Mouse (Mus musculus): ENCODE measurements around the gene Wnt9b.

Wnt9b gene

DNA sequence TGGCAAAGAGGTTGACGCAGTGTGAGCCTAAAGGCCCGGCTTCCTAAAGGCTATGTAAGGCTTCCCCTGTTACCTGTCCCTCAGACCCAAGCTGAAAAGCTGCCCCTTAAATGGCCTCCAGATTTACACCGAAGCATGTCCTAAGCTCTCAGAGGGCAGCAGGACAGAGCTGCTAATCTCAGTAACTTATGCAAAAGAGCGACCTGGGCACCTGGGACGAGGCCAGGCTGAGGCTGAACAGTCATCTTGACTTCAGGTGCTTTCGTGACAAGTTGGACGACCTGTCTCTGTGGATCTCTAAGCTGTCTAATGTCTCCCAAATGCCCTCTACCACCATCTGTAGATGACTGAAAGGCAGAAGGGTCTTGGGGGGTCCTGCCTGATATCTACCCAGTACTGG lies 17.3 kb downstream of the Wnt9b start:
- no peak for DNase-seq (ENCODE audit: low read depth, low spot score)

DNA sequence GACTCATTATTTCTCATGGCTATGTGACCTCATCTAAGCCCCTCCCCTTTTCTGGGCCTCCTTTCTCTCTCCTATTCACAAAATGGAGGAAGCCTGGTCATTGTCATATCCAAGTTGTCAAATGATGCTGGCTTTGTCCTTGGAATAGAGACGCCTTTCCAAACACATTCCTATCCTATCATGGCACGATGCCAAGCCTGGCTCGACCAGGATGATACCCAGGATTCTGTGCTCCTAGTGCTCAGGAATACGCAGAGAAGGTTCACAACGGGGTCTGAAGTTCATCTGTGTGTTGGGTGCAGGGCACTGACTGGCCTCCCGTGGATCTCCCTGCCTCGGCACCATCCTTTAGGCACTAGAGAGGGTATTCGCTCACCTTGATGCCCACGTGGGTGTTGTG lies 18.0 kb downstream of the Wnt9b start:
- no peak for DNase-seq (ENCODE audit: low read depth, low spot score)

DNA sequence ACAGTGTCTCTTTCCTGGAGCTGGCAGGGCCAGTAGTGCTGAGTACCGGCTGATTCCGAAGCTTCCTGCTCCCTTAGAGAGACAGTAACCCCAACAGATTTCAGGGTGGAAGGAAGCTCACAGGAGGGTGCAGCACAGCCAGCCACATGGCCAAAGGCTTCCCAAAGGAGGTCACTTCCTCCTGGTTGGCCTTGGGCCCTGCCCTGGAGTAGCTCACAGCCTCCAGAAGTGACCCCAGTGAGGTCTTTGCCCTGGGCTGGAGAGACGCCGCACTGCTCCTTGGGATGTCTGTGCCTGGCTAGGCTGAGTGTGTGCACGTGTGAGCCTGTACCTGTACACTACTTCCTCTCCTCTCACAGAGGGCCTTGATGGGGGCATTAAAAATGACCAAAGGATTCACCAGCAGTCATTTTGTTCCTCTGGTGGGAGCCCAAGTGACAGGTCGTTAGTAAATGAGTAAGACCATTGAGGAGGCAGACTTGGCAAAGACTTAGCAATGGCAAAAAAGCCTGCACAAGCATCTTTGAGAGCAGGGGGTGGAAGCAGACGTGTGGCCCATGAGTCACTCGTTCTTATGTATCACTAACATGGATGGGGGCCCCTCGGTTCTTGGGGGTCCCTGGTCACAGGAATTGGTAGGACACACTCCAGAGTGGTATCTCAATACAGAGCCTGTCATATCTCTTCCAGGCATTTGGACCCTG lies 20.2 kb downstream of the Wnt9b start:
- no peak for DNase-seq (ENCODE audit: low read depth, low spot score)

DNA sequence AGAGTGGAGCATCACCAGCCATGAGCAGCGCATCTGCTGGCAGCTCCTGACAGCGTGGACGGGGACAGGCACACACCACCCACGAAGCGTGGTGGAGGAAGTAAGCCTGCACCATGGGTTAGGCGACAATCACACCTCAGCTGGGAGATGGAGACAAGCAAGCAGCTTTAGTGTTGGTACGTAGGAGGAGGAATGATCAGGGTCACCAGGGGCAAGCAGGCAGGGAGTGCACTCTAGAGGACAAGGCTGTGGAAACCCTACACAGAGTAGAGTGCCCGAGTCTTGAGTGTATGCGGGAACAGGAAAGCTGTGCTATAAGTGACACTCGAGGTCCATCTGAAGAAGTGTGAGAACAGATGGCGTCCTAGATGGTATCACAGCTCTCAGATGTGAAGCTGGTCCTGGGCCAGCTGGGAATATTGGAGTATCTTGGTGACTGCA lies 25.3 kb downstream of the Wnt9b start:
- DNase-seq (ENCODE audit: low read depth, low spot score) = no peak

DNA sequence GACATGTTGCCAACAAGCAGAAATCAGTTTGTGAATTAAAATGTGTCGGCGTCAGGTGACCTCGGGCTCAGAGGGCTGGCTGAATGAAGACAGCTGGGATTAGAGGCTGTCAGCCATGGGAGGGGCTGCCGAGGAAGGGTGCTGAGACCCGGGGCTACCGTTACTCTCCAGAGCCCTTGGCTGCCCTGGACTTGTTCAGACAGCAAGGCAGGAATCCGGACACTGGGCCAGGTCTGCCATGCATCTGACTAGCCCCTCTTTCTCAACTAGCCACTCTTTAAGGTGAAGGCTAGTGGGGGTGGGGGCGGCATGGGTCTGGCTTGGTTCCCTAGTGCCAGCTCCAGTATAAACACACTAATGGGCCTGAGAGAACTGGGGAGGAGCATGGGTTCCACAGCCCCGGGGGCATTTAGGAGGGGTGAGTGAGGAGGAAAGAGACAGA lies 27.6 kb downstream of the Wnt9b start:
- DNase-seq (ENCODE audit: low read depth, low spot score) = no peak

DNA sequence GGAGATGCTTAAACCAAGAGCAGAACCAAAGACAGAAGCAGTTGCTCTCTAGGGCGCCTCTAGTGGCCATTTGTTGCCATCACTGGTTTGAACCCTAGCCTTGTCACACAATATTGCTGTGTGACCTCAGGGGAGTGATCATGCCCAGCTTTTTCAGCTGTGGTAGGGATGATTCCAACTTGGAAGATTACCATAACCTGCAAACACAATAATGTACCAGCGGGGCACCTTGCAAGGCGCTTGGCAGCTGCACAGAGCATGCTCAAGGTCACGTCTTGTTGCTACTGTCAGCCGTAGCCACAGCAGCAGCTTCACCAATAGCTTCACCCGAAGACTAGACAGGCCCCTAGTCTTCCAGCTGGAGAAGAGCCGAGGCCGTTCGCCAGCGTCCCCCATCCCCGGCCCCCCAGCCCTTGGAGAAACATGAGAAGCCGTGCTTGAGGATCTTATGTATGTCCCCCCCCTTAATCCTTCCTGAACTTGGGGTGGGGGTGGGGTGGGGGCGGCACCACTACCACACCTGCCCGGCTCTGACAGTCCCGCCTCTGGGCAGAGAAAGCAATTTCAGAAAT lies 28.1 kb downstream of the Wnt9b start:
- peak; percentile 64 for DNase-seq (ENCODE audit: low read depth, low spot score)

DNA sequence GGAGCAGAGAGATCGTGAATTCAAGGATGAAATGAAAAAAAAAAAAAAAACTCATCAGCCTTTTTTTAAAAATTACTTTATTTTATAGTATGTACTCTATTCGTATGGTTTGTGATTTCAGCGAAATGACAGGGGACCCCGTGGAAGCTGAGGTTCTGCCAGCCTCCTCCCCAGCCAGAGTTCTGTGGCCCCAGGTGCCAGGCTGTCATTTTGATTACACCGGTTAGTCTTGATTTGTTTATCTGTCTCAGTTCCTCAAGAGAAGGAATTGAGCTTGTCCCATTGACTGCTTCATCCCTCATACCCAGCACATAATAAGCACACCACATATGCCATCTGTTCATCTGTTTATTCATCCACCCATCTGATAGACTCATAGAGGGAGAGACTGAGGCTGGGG lies 30.2 kb downstream of the Wnt9b start:
- no peak for DNase-seq (ENCODE audit: low read depth, low spot score)

DNA sequence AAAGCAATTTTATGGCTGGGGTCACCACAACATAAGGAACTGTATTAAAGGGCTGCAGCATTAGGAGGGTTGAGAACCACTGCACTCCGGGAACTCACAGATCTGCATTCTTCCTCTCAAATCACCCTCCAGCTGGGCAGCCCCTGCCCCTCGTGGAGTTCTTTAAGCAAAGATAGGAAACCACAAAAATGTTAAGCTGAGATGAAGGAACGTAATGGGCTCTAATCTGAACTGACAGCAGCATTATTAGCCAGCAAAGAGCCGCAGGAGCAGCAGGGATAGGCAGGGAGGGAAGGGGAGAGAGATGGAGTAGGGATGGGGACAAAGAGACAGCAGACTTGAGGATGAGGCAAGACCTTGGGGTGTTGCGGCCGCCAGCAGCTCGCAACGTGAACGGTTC lies 32.6 kb downstream of the Wnt9b start:
- no peak for DNase-seq (ENCODE audit: low read depth, low spot score)

DNA sequence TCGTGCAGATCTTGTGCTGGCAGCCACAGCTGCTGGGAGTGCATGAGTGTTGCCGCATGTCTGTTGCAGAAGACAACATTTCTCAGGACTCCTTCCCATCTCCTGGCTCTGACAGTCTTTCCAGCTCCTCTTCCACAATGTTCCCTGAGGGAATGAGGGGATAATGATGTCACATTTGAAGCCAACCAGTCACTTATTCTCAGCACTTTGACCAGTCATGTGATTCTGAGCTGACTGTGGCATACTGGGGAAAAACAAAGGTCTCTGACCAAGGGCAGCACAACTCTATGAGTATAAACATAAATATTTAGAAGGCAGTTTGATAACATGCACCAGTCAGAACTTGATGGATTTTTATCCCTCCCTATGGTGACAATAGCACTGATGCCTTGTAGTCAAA lies 35.5 kb downstream of the Wnt9b start:
- no peak for DNase-seq (ENCODE audit: low read depth, low spot score)

DNA sequence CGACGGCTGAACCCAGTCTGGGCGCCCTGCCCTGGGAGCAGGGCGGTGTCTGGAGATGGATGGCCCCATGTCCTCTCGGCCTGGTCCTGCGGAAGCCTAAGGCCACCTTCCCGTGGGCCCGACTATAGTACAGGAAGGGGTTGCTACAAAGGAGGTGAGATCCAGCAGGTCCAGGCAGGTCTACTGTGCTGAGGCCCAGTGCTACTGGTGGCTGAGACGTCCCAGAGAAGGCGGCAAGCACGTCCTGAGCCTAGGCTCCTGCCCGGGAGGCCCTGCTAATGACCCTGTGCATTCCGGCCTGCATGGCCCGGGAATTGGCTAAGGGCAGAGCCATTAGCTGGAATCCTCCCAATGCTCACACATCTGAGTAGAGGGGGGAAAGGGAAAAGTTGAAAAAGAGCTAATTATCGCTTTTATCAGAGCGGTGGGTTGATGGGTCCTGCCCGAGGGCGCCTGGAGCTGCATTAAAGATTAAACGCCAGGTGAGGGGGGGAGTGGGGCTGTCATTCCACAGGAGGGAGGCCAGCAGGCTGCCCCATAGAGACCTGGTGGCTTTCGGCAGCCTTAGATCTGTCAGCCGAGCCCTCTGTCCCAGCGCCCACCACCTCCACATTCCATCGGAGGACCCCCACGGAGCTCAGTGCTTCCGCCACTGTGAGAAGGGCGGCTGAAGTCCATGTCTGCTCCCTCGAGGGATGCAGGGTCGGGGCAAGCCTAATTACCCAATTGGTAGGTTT lies 37.6 kb downstream of the Wnt9b start:
- no peak for DNase-seq (ENCODE audit: low read depth, low spot score)

DNA sequence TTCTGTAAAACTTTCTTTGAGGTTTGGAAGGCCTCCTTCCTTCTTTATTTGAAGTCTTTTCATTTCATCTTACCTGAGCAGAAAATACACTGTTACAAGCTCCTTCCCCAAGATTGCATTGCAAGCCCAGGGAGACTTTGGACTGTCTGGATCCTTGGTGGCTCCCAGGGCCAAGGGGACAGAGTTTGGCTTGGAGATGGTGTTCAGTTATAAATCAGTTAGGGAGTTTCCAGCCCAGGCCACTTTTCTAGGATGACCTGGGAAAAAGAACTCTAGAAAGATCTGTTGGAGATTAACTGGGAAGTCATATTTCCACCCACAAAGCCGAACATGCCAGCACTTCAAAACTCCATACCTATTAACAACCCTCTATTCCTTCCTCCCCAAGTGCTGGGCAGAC lies 39.6 kb downstream of the Wnt9b start:
- no peak for DNase-seq (ENCODE audit: low read depth, low spot score)

DNA sequence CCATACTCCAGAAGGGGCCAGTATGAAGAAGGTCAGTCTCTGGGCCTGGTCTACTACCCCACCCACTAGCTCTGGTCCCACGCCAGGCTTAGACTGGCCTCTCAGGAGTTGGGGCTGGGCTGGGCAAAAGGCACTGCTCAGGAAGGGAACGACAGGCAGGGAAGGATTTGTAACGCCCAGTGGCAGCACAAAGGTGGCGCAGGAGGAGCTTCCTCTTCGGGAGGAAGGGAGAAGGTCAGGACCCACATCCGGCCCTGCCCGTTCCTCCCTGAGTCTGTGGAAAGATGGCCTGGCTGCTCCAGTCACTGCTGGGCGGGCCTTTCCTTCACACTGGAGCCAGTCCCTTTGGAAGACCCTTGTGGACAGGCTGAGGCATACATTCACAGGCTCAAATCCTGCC lies 42.6 kb downstream of the Wnt9b start:
- DNase-seq (ENCODE audit: low read depth, low spot score) = no peak

DNA sequence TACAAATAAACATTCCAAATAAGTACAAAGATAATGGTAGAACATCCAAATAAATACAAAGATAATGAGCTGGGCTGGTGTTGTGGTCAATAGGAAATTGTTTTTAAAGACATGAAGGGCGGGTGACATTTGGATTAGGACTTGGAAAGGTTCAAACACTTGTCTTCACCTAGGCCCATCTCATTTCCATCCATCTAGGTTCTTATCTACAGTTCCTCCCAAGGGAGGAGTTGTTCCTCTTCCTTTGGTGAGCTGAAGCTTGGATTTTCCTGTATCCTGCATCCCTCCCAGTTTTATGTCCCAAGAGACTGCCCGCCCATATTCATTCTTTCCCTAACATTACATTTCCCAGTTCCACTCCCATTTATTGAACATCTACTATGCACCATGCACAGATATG lies 51.4 kb downstream of the Wnt9b start:
- no peak for DNase-seq (ENCODE audit: low read depth, low spot score)

DNA sequence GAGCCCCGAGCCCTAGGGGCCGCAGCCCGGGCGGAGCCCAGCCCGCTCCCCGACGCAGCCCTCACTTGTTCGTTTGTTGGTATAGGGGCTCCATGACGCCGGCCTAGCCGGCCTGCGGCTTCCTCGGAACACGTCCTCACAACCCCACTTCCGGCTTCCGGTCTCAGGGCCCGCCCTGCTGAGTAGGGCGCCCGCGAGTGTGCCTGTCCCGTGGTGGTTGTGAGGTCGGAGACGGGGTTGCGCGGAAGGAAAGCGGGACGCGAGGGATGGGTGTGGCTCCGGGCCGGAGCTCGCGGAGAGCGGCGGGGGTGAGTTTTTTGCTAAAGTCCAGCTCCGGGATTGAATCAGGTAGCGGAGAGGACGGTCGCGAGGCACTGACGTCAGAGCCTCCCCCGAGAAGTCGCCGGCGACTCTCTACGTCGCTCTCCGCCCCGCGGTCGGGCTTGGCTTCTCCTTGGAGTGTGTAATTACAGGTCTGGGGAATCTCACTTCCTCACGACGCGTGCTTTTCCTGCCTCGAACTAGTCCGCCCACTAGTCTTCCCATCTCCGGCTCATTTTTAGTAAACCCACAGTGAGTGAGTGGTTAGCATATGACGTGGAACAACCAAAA lies 52.0 kb downstream of the Wnt9b start, which contains the start of gene Gosr2:
Gene Gosr2, minus strand, starts transcription at position 334 of the 612 bp plus-strand sequence.
- peak; percentile 87 for DNase-seq (ENCODE audit: low read depth, low spot score)

DNA sequence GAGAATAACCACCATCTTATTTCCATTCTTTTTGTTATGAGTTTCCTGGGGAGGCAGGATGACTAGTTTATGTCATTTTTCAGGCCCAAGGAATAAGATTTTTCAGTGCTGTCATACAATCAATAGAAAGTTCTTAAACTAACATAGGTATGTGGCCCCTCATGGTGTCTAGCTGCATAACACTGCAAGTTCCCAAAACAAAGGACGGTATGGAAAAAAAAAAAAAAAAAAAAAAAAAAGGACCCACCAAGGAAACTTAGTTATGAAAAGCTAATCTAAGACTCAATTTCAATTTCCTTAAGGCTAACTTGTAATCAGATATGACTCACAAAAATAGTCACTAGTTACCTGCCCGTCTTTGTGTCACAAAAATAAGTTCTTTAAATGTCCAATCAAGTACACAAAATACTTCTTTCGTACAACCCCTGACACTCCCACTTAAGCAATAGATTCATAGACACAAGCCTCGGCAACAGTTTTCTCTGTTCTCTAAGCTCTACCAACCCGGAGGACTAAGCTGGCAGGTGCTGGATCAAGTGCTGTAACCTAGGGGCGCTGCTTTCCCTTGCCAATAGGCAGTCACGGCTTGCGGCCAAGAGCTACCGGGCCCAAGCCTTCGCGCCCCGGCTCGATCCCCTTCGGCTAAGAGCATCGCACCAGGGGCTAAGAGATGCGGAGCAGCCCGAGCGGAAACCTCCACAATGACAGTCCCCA lies 52.6 kb downstream of the Wnt9b start:
- peak; percentile 33 for DNase-seq (ENCODE audit: low read depth, low spot score)

DNA sequence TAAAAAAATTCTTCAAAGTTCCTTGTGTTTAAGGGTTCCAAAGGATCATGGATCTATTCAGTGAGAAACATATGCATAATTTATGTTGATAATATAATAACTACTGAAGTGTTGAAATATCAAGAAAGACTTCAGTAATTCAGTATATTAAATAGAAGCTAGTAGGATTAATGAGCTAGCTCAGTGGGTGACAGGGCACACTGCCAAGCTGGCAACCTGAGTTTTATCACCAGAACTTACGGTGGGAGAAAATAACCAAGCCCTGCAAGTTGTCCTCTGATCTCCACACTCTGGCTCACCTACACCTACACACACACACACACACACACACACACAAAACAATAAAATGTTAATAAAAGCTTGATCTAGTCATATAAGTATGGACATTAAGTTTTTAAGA lies 56.4 kb downstream of the Wnt9b start:
- no peak for DNase-seq (ENCODE audit: low read depth, low spot score)

DNA sequence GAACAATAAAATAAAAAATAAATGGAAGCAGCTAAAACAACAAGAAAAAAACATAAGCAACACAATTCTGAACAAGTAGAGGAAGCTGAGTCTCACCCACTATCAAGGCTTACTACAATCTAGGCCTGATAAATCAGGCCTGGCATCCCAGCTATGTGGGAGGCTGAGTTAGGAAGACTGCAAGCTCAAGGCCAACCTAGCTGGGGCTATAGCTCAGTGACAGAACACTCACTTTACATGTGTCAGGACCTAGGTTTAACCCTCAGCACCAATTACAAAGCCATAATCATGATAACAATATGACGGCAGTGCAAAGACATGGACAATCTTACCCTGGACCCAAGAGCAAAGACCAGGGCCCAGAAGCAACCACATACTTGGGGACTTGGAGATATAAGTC lies 58.6 kb downstream of the Wnt9b start:
- no peak for DNase-seq (ENCODE audit: low read depth, low spot score)

DNA sequence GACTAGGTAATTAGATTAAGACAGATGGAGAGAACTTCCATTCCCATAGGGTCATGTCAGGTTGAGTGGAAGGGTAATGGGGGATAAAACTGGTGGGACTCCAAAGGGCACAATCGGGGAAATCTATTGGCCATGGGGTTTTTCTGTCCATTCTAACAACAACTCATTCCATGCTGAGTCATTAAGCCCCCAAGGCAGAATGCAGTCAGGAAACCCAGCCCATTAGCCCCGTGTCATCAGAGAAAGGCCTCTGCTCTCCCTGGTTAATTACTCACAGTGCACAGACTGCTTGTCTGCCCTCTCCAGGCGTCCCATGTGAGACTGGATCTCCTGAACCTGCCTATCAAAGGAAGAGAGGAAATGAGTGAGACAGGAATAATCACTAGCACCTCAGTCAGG lies 60.6 kb downstream of the Wnt9b start:
- DNase-seq (ENCODE audit: low read depth, low spot score) = no peak

DNA sequence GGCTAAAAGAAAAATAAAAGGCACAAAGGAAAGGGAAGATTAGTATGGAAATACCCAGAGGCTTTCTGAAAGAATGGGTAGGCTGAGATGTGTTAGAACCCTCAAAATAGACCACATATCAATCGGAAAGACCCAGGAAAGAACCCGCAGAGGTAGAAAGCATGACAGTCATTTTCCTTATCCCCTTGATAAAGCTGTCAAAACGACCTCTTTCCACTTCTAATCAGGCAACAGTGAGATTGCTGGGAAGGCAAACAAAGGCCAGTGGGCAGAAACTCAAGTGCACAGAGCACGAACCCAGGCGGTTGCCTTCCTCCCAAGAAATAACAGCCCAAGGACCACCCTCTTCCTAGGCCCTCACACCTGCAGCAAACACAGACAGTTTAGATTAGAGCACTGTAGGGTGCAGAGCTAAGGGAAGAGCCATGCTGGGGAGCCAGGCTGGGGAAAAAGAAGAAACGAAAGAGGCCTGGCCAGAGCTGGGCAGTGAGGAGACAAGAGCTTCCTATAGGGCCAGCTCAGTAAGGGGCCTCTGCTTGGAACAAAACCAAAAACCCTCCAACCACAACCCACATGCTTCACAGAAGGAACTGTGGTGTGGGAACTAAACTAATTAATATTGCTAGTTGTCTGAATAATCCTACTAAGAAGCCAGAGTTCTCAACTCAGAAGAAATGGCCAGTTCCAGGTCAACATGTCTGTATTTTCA lies 61.2 kb downstream of the Wnt9b start:
- DNase-seq (ENCODE audit: low read depth, low spot score) = no peak

DNA sequence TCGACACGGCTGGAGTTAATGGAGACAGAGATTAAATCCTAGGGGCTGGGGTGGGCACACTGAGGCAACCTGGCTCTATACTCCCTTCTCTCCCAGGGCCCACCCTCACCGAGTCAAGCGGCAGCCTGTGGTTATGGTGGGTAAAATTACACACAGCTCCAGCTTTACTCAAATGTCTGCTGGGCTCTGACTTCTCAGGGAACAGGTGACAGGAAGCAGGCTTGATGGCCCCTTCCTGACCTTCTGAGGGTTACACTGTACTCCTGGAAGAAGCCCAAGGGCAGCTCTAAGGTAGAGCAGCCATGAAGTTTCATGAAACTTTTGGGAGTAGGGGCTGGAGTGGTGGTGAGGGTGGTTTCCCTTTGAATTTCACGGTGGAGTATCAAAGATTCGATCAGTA lies 62.9 kb downstream of the Wnt9b start:
- DNase-seq (ENCODE audit: low read depth, low spot score) = no peak

DNA sequence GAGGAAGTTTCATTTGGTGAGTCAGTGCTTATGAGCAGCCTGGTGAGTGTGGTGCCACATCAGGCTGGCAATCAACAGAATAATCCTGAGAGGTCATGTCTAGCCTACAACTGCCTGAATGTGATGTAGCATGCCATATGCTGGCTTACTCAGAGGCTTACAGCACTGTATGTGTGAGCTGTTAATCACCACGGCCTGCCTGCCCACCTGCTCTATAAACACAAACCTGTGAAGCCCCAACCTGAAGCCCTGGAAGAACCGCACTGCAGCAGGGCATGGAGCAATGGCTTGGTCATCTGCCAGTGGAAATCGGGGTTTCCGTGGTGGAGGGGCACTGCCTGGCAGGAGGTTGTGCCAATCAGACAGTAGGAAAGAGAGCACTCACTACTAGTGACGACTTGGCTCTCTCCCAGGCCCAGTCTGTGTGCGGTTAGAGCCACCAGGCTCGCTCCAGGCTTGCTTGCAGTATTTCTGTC lies 64.3 kb downstream of the Wnt9b start:
- no peak for DNase-seq (ENCODE audit: low read depth, low spot score)

Data from ES-CJ7 (cell line).